Mouse (Mus musculus) megakaryocyte progenitor cell, adult 5-6 weeks (primary cell): Measurements from ENCODE around the gene Zbtb4. TPM values are rescaled to one million over a fixed set of nuclear protein-coding genes. Genes with fewer than 3 reads are reported as not detected.

Experiments used
- total RNA-seq, 2 experiments: library from RNA; stranded (forward) in 1 of 2; stranded (reverse) in 1 of 2; fragments of 157-497, 149-512 nt in 1 of 2; fragments of 200-1000 nt in 1 of 2; gene quantifications; 2 replicates each; pipeline versions ENCODE4 v1.2.3 to v1.2.4; 2015 to 2017

Zbtb4 gene
- total RNA-seq, 2 experiments from 2014 or later: 0.54 to 1.5 TPM

Other genes with a start within 250 kb of the Zbtb4 start
Only the 30 nearest of the 44 such genes appear.
- gene Shbg, start 148.0 kb upstream of the Zbtb4 start, total RNA-seq (2015): not detected in 2 replicates
- not detected in 2 replicates for gene Shbg, start 148.0 kb upstream of the Zbtb4 start, total RNA-seq (2017)
- not detected in 2 replicates for gene Sat2, start 143.9 kb upstream of the Zbtb4 start, total RNA-seq (2015)
- 0.37 and 1.5 TPM in 2 replicates for gene Sat2, start 143.9 kb upstream of the Zbtb4 start, total RNA-seq (2017)
- 27.3 and 43.5 TPM in 2 replicates for gene Fxr2, start 132.9 kb upstream of the Zbtb4 start, total RNA-seq (2015)
- 35.5 and 41.5 TPM in 2 replicates for gene Fxr2, start 132.9 kb upstream of the Zbtb4 start, total RNA-seq (2017)
- not detected in 2 replicates for gene Sox15, start 110.6 kb upstream of the Zbtb4 start, total RNA-seq (2015)
- 0.95 TPM in 1 of 2 replicates, not detected in the other for gene Sox15, start 110.6 kb upstream of the Zbtb4 start, total RNA-seq (2017)
- 28.6 and 37.5 TPM in 2 replicates for gene Mpdu1, start 103.3 kb upstream of the Zbtb4 start, total RNA-seq (2015)
- 55.0 and 55.5 TPM in 2 replicates for gene Mpdu1, start 103.3 kb upstream of the Zbtb4 start, total RNA-seq (2017)
- 33.1 and 39.3 TPM in 2 replicates for gene Cd68, start 99.8 kb upstream of the Zbtb4 start, total RNA-seq (2015)
- 15.5 and 25.0 TPM in 2 replicates for gene Cd68, start 99.8 kb upstream of the Zbtb4 start, total RNA-seq (2017)
- 1,029 and 1,055 TPM in 2 replicates for gene Eif4a1, start 93.5 kb upstream of the Zbtb4 start, total RNA-seq (2015)
- gene Eif4a1, start 93.5 kb upstream of the Zbtb4 start, total RNA-seq (2017): 1,055 and 1,141 TPM in 2 replicates
- gene Senp3, start 83.8 kb upstream of the Zbtb4 start, total RNA-seq (2015): 140 and 145 TPM in 2 replicates
- 108 and 123 TPM in 2 replicates for gene Senp3, start 83.8 kb upstream of the Zbtb4 start, total RNA-seq (2017)
- 28.5 and 31.9 TPM in 2 replicates for gene Tnfsf13, start 80.1 kb upstream of the Zbtb4 start, total RNA-seq (2015)
- 49.4 and 53.7 TPM in 2 replicates for gene Tnfsf13, start 80.1 kb upstream of the Zbtb4 start, total RNA-seq (2017)
- gene Tnfsf12, start 70.1 kb upstream of the Zbtb4 start, total RNA-seq (2015): 0.88 and 2.0 TPM in 2 replicates
- gene Tnfsf12, start 70.1 kb upstream of the Zbtb4 start, total RNA-seq (2017): 0.75 and 1.0 TPM in 2 replicates
- gene Tnfsfm13, start 69.8 kb upstream of the Zbtb4 start, total RNA-seq (2015): 7.5 and 9.4 TPM in 2 replicates
- 6.1 and 7.9 TPM in 2 replicates for gene Tnfsfm13, start 69.8 kb upstream of the Zbtb4 start, total RNA-seq (2017)
- gene Polr2a, start 7.3 kb upstream of the Zbtb4 start, total RNA-seq (2015): 140 and 147 TPM in 2 replicates
- gene Polr2a, start 7.3 kb upstream of the Zbtb4 start, total RNA-seq (2017): 21.0 and 34.4 TPM in 2 replicates
- gene Slc35g3, start 3.9 kb upstream of the Zbtb4 start, total RNA-seq (2015): not detected in 2 replicates
- gene Slc35g3, start 3.9 kb upstream of the Zbtb4 start, total RNA-seq (2017): not detected in 2 replicates
- 0.24 and 1.6 TPM in 2 replicates for gene Chrnb1, start 30.0 kb downstream of the Zbtb4 start, total RNA-seq (2015)
- gene Chrnb1, start 30.0 kb downstream of the Zbtb4 start, total RNA-seq (2017): 0.04 and 0.44 TPM in 2 replicates
- 0.22 and 0.52 TPM in 2 replicates for gene Fgf11, start 35.9 kb downstream of the Zbtb4 start, total RNA-seq (2015)
- 0.21 and 0.41 TPM in 2 replicates for gene Fgf11, start 35.9 kb downstream of the Zbtb4 start, total RNA-seq (2017)
- not detected in 2 replicates for gene Tmem102, start 39.7 kb downstream of the Zbtb4 start, total RNA-seq (2015)
- gene Tmem102, start 39.7 kb downstream of the Zbtb4 start, total RNA-seq (2017): not detected in 2 replicates
- gene Gm39566, start 49.4 kb downstream of the Zbtb4 start, total RNA-seq (2015): not detected in 2 replicates
- gene Gm39566, start 49.4 kb downstream of the Zbtb4 start, total RNA-seq (2017): not detected in 2 replicates
- not detected in 2 replicates for gene Spem2, start 52.6 kb downstream of the Zbtb4 start, total RNA-seq (2015)
- gene Spem2, start 52.6 kb downstream of the Zbtb4 start, total RNA-seq (2017): not detected in 2 replicates
- not detected in 2 replicates for gene Spem1, start 56.3 kb downstream of the Zbtb4 start, total RNA-seq (2015)
- 0.79 TPM in 1 of 2 replicates, not detected in the other for gene Spem1, start 56.3 kb downstream of the Zbtb4 start, total RNA-seq (2017)
- 8.4 and 10.8 TPM in 2 replicates for gene Nlgn2, start 71.9 kb downstream of the Zbtb4 start, total RNA-seq (2015)
- 3.5 and 6.2 TPM in 2 replicates for gene Nlgn2, start 71.9 kb downstream of the Zbtb4 start, total RNA-seq (2017)
- 240 and 307 TPM in 2 replicates for gene Tmem256, start 72.6 kb downstream of the Zbtb4 start, total RNA-seq (2015)
- gene Tmem256, start 72.6 kb downstream of the Zbtb4 start, total RNA-seq (2017): 174 and 238 TPM in 2 replicates
- gene Plscr3, start 80.5 kb downstream of the Zbtb4 start, total RNA-seq (2015): 60.6 and 62.2 TPM in 2 replicates
- 29.1 and 32.9 TPM in 2 replicates for gene Plscr3, start 80.5 kb downstream of the Zbtb4 start, total RNA-seq (2017)
- gene Tnk1, start 92.8 kb downstream of the Zbtb4 start, total RNA-seq (2015): 0.32 TPM in 1 of 2 replicates, not detected in the other
- 0.54 TPM in 1 of 2 replicates, not detected in the other for gene Tnk1, start 92.8 kb downstream of the Zbtb4 start, total RNA-seq (2017)
- gene Tmem95, start 112.1 kb downstream of the Zbtb4 start, total RNA-seq (2015): not detected in 2 replicates
- not detected in 2 replicates for gene Tmem95, start 112.1 kb downstream of the Zbtb4 start, total RNA-seq (2017)
- 1.1 and 2.3 TPM in 2 replicates for gene Kctd11, start 115.5 kb downstream of the Zbtb4 start, total RNA-seq (2015)
- gene Kctd11, start 115.5 kb downstream of the Zbtb4 start, total RNA-seq (2017): 0.88 and 1.9 TPM in 2 replicates
- gene Acap1, start 129.6 kb downstream of the Zbtb4 start, total RNA-seq (2015): 23.6 and 24.7 TPM in 2 replicates
- gene Acap1, start 129.6 kb downstream of the Zbtb4 start, total RNA-seq (2017): 59.2 and 67.5 TPM in 2 replicates
- gene 2810408A11Rik, start 135.1 kb downstream of the Zbtb4 start, total RNA-seq (2015): 1.9 and 3.0 TPM in 2 replicates
- 1.7 and 6.6 TPM in 2 replicates for gene 2810408A11Rik, start 135.1 kb downstream of the Zbtb4 start, total RNA-seq (2017)
- gene Neurl4, start 135.2 kb downstream of the Zbtb4 start, total RNA-seq (2015): 9.5 and 11.0 TPM in 2 replicates
- gene Neurl4, start 135.2 kb downstream of the Zbtb4 start, total RNA-seq (2017): 20.2 and 21.6 TPM in 2 replicates
- 106 and 114 TPM in 2 replicates for gene Gps2, start 148.0 kb downstream of the Zbtb4 start, total RNA-seq (2015)
- 46.2 and 56.3 TPM in 2 replicates for gene Gps2, start 148.0 kb downstream of the Zbtb4 start, total RNA-seq (2017)
- gene Eif5a, start 156.0 kb downstream of the Zbtb4 start, total RNA-seq (2015): 1,355 and 1,412 TPM in 2 replicates
- 1,221 and 1,257 TPM in 2 replicates for gene Eif5a, start 156.0 kb downstream of the Zbtb4 start, total RNA-seq (2017)